Mouse (Mus musculus): ENCODE measurements around the gene Nhlh1. TPM values are rescaled to one million over a fixed set of nuclear protein-coding genes. Genes with fewer than 3 reads are reported as not detected.

The Nhlh1 gene
- total RNA-seq, 2 experiments from 2014 or later: 0.32 TPM; not detected in 1

- intact Hi-C loops (cut with DNase I): loop anchor here (10.0 kb wide), 1 partner anchor 345 kb away; no protein-coding TSS in a partner anchor
- no peak for DNase-seq (ENCODE audit: extremely low spot score in 1 of 2, low spot score in 2 of 2)
Measured at GRCm38 (mm10) chr1:172019863-172020521, 37.4 kb downstream of the Nhlh1 start.

- intact Hi-C loops (cut with DNase I): loop anchor here (10.0 kb wide), 1 partner anchor 345 kb away; no protein-coding TSS in a partner anchor
Measured at GRCm38 (mm10) chr1:172019339-172019738, 38.0 kb downstream of the Nhlh1 start.

GRCm38 (mm10) chr1:172018336-172019311 lies 38.7 kb downstream of the Nhlh1 start:
- intact Hi-C loops (cut with DNase I): loop anchor here (10.0 kb wide), 1 partner anchor 344 kb away; no protein-coding TSS in a partner anchor
- DNase-seq (ENCODE audit: extremely low spot score in 1 of 2, low spot score in 2 of 2): no peak

More at GRCm38 (mm10) chr1:172019339-172019738, 38.0 kb downstream of the Nhlh1 start:
- no peak for DNase-seq (ENCODE audit: extremely low spot score in 1 of 2, low spot score in 2 of 2)

- DNase-seq (ENCODE audit: extremely low spot score in 1 of 2, low spot score in 2 of 2): no peak
- intact Hi-C loops (cut with DNase I): loop anchor here (10.0 kb wide), 1 partner anchor 343 kb away; no protein-coding TSS in a partner anchor
Measured at GRCm38 (mm10) chr1:172017517-172018070, 39.8 kb downstream of the Nhlh1 start.

GRCm38 (mm10) chr1:172016660-172017516 lies 40.5 kb downstream of the Nhlh1 start:
- no peak for DNase-seq (ENCODE audit: extremely low spot score in 1 of 2, low spot score in 2 of 2)
- intact Hi-C loops (cut with DNase I): loop anchor here (10.0 kb wide), 1 partner anchor 342 kb away; no protein-coding TSS in a partner anchor

GRCm38 (mm10) chr1:172016031-172016430 lies 41.3 kb downstream of the Nhlh1 start:
- no peak for DNase-seq (ENCODE audit: extremely low spot score in 1 of 2, low spot score in 2 of 2)
- intact Hi-C loops (cut with DNase I): loop anchor here (10.0 kb wide), 1 partner anchor 341 kb away; no protein-coding TSS in a partner anchor

- intact Hi-C loops (cut with DNase I): loop anchor here (10.0 kb wide), 1 partner anchor 341 kb away; no protein-coding TSS in a partner anchor
- no peak for DNase-seq (ENCODE audit: extremely low spot score in 1 of 2, low spot score in 2 of 2)
Measured at GRCm38 (mm10) chr1:172015312-172015939, 41.9 kb downstream of the Nhlh1 start.

- DNase-seq (ENCODE audit: extremely low spot score in 1 of 2, low spot score in 2 of 2): no peak
- intact Hi-C loops (cut with DNase I): loop anchor here (10.0 kb wide), 1 partner anchor 340 kb away; no protein-coding TSS in a partner anchor
Measured at GRCm38 (mm10) chr1:172014771-172015170, 42.6 kb downstream of the Nhlh1 start.

- intact Hi-C loops (cut with DNase I): loop anchor here (10.0 kb wide), 1 partner anchor 337 kb away; no protein-coding TSS in a partner anchor
- peak; percentile 63 to 79 for DNase-seq (ENCODE audit: extremely low spot score in 1 of 2, low spot score in 2 of 2)
Measured at GRCm38 (mm10) chr1:172012030-172012429, 45.3 kb downstream of the Nhlh1 start.

GRCm38 (mm10) chr1:172010042-172010824 lies 47.1 kb downstream of the Nhlh1 start:
- intact Hi-C loops (cut with DNase I): loop anchor here (10.0 kb wide), 1 partner anchor 335 kb away; no protein-coding TSS in a partner anchor
- no peak for DNase-seq (ENCODE audit: extremely low spot score in 1 of 2, low spot score in 2 of 2)

- intact Hi-C loops (cut with DNase I): no loop called here
- no peak for DNase-seq (ENCODE audit: extremely low spot score in 1 of 2, low spot score in 2 of 2)
Measured at GRCm38 (mm10) chr1:172009406-172009805, 48.0 kb downstream of the Nhlh1 start.

- intact Hi-C loops (cut with DNase I): no loop called here
- DNase-seq (ENCODE audit: extremely low spot score in 1 of 2, low spot score in 2 of 2): no peak
Measured at GRCm38 (mm10) chr1:172008351-172008750, 49.0 kb downstream of the Nhlh1 start.

- intact Hi-C loops (cut with DNase I): no loop called here
- DNase-seq (ENCODE audit: extremely low spot score in 1 of 2, low spot score in 2 of 2): no peak
Measured at GRCm38 (mm10) chr1:172007761-172008160, 49.6 kb downstream of the Nhlh1 start.

Measured in left cerebral cortex, postnatal 10 days (tissue).